Mouse (Mus musculus) heart, adult 2 months (tissue): ENCODE data around the gene Nhsl2.
A peak's percentile ranks its signal among the peaks of the same experiment; 100 is the strongest.

Experiments used
- CTCF ChIP-seq: fragments of 200-600 bp; IDR thresholded peaks from 2 replicates; pipeline ENCODE4 v1.8.1; 2022; ENCODE audit warnings: antibody characterized with exemption, mild to moderate bottlenecking, moderate library complexity
- EP300 ChIP-seq: fragments of 200-500 bp; IDR thresholded peaks from 2 replicates; pipeline ENCODE4 v1.6.1; 2011; ENCODE audit warnings: low read depth, low read length, control low read depth; ENCODE audit not compliant: insufficient read depth
- POLR2A ChIP-seq: fragments of 200-500 bp; IDR thresholded peaks from 2 replicates; pipeline ENCODE4 v1.6.1; 2011; ENCODE audit warnings: mild to moderate bottlenecking, low read depth, low read length, control low read depth; ENCODE audit not compliant: insufficient read depth

DNA sequence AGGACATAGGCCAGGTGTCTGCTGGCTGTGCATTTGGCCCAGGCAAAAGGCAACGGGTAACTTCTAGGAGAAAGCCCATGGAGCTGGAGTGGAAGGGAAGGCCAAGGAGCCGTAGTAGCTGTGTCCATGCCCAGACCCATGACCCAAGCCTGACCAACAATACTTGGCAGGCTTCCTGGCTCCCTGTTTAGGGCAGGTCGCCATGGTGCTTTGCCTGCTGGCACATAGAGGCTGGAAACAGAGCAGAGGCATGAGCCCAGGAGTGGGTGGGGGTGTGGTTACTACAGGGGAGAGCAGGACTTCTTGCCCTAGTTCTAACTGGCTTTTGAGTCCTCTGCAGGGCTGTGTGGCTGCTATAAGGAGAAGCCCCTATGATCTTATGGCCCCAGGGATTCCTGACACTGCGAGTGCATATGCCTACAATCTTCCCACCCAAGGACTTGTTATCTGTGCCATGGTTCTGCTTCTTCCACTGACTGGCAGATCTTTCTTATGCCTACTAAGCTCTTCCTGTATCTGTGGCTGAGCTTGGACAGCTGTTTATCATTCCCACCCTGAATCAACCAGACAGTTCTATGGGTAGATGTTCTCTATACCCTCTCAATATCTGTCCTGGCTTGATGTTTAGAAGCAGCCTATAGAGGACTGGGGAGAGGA, 40.8 kb downstream of the Nhsl2 start:
- TF ChIP-seq CTCF (no peak), POLR2A (no peak), EP300 (0 out of 2 replicates have a peak, but pooled peaks have one; percentile 33)
